Mouse (Mus musculus): ENCODE results near the gene B230307C23Rik. TPM values are rescaled to one million over a fixed set of nuclear protein-coding genes. Genes with fewer than 3 reads are reported as not detected.
A peak's percentile ranks its signal among the peaks of the same experiment; 100 is the strongest.

Gene B230307C23Rik
- polyA plus RNA-seq (2012; rRNA removed) = 1.6 and 2.3 TPM in 2 replicates

GRCm38 (mm10) chr16:97996616-97997382 is at the start of gene B230307C23Rik:
TSS of gene B230307C23Rik (plus strand) at chr16:97997315.
- H3K36me3 ChIP-seq (ENCODE audit: control insufficient read depth, insufficient read depth, low read length) = peaks cover 3% of the 10 kb centered on the region; the same call in 1 of the 2 replicates
- H3K4me3 ChIP-seq (ENCODE audit: low read depth, low read length) = peak within 1 kb of the TSS; percentile 69
- H3K4me1 ChIP-seq (ENCODE audit: control insufficient read depth, insufficient read depth, insufficient read length, low read length) = peaks cover 2% of the 10 kb centered on the region; the same call in 1 of the 2 replicates
- H3K27ac ChIP-seq (ENCODE audit: insufficient read depth, low read depth, low read length) = peak within 1 kb of the TSS; percentile 96
- no peaks in the 10 kb centered on the region for H3K27me3 ChIP-seq (ENCODE audit: control insufficient read depth, insufficient read depth, low read length)
- TF ChIP-seq CTCF (IDR thresholded peaks at IDR 0.05; ENCODE audit: extremely low read depth, insufficient read length, insufficient replicate concordance, low read depth, low read length) = no peak
- no peak for TF ChIP-seq POLR2A (IDR thresholded peaks at IDR 0.05; ENCODE audit: low read depth, low read length)
- WGBS = under 1% methylated on average over 22 of the region's 22 CpGs

GRCm38 (mm10) chr16:97948836-97949235 is 48.3 kb upstream of the B230307C23Rik start:
- Histone ChIP-seq H3K27ac (ENCODE audit: insufficient read depth, low read depth, low read length) (no peak overlapping the region), H3K4me3 (ENCODE audit: low read depth, low read length) (no peak overlapping the region), H3K36me3 (ENCODE audit: control insufficient read depth, insufficient read depth, low read length) (peaks cover 41% of the 10 kb centered on the region), H3K4me1 (ENCODE audit: control insufficient read depth, insufficient read depth, insufficient read length, low read length) (peaks cover 3% of the 10 kb centered on the region; the same call in 1 of the 2 replicates), H3K27me3 (ENCODE audit: control insufficient read depth, insufficient read depth, low read length) (no peaks in the 10 kb centered on the region)
- TF ChIP-seq POLR2A (IDR thresholded peaks at IDR 0.05; ENCODE audit: low read depth, low read length) = no peak
- 85% methylated on average over 4 of the region's 4 CpGs for WGBS

- Histone ChIP-seq H3K27me3 (ENCODE audit: control insufficient read depth, insufficient read depth, low read length) (no peaks in the 10 kb centered on the region), H3K4me3 (ENCODE audit: low read depth, low read length) (no peak overlapping the region), H3K36me3 (ENCODE audit: control insufficient read depth, insufficient read depth, low read length) (peaks cover 44% of the 10 kb centered on the region), H3K27ac (ENCODE audit: insufficient read depth, low read depth, low read length) (no peak overlapping the region), H3K4me1 (ENCODE audit: control insufficient read depth, insufficient read depth, insufficient read length, low read length) (peaks cover 3% of the 10 kb centered on the region; the same call in 1 of the 2 replicates)
- TF ChIP-seq POLR2A (IDR thresholded peaks at IDR 0.05; ENCODE audit: low read depth, low read length) (no peak), CTCF (IDR thresholded peaks at IDR 0.05; ENCODE audit: extremely low read depth, insufficient read length, insufficient replicate concordance, low read depth, low read length) (no peak)
- 96% methylated on average over 8 of the region's 8 CpGs for WGBS
These were observed 47.1 kb upstream of the B230307C23Rik start for GRCm38 (mm10) chr16:97950061-97950460.

GRCm38 (mm10) chr16:97952371-97952770 is 44.7 kb upstream of the B230307C23Rik start:
- H3K36me3 ChIP-seq (ENCODE audit: control insufficient read depth, insufficient read depth, low read length) = peaks cover 51% of the 10 kb centered on the region
- H3K27ac ChIP-seq (ENCODE audit: insufficient read depth, low read depth, low read length) = no peak overlapping the region
- H3K4me1 ChIP-seq (ENCODE audit: control insufficient read depth, insufficient read depth, insufficient read length, low read length) = peaks cover 3% of the 10 kb centered on the region; the same call in 1 of the 2 replicates
- 91% methylated on average over 4 of the region's 4 CpGs for WGBS
- no peaks in the 10 kb centered on the region for H3K27me3 ChIP-seq (ENCODE audit: control insufficient read depth, insufficient read depth, low read length)
- no peak overlapping the region for H3K4me3 ChIP-seq (ENCODE audit: low read depth, low read length)
- TF ChIP-seq POLR2A (IDR thresholded peaks at IDR 0.05; ENCODE audit: low read depth, low read length) (no peak), CTCF (IDR thresholded peaks at IDR 0.05; ENCODE audit: extremely low read depth, insufficient read length, insufficient replicate concordance, low read depth, low read length) (no peak)

GRCm38 (mm10) chr16:97952801-97953200 is 44.3 kb upstream of the B230307C23Rik start:
- H3K27ac ChIP-seq (ENCODE audit: insufficient read depth, low read depth, low read length) = no peak overlapping the region
- H3K36me3 ChIP-seq (ENCODE audit: control insufficient read depth, insufficient read depth, low read length) = peaks cover 52% of the 10 kb centered on the region
- peaks cover 3% of the 10 kb centered on the region; the same call in 1 of the 2 replicates for H3K4me1 ChIP-seq (ENCODE audit: control insufficient read depth, insufficient read depth, insufficient read length, low read length)
- no peak for TF ChIP-seq POLR2A (IDR thresholded peaks at IDR 0.05; ENCODE audit: low read depth, low read length)
- no peak for TF ChIP-seq CTCF (IDR thresholded peaks at IDR 0.05; ENCODE audit: extremely low read depth, insufficient read length, insufficient replicate concordance, low read depth, low read length)
- no peaks in the 10 kb centered on the region for H3K27me3 ChIP-seq (ENCODE audit: control insufficient read depth, insufficient read depth, low read length)
- 90% methylated on average over 9 of the region's 9 CpGs for WGBS
- no peak overlapping the region for H3K4me3 ChIP-seq (ENCODE audit: low read depth, low read length)

GRCm38 (mm10) chr16:97953300-97953699 is 43.8 kb upstream of the B230307C23Rik start:
- 46% methylated on average over 2 of the region's 2 CpGs for WGBS
- H3K36me3 ChIP-seq (ENCODE audit: control insufficient read depth, insufficient read depth, low read length) = peaks cover 52% of the 10 kb centered on the region
- H3K4me1 ChIP-seq (ENCODE audit: control insufficient read depth, insufficient read depth, insufficient read length, low read length) = peaks cover 3% of the 10 kb centered on the region; the same call in 1 of the 2 replicates
- H3K4me3 ChIP-seq (ENCODE audit: low read depth, low read length) = no peak overlapping the region
- no peak overlapping the region for H3K27ac ChIP-seq (ENCODE audit: insufficient read depth, low read depth, low read length)
- H3K27me3 ChIP-seq (ENCODE audit: control insufficient read depth, insufficient read depth, low read length) = no peaks in the 10 kb centered on the region
- TF ChIP-seq POLR2A (IDR thresholded peaks at IDR 0.05; ENCODE audit: low read depth, low read length) (no peak), CTCF (IDR thresholded peaks at IDR 0.05; ENCODE audit: extremely low read depth, insufficient read length, insufficient replicate concordance, low read depth, low read length) (no peak)

- Histone ChIP-seq H3K36me3 (ENCODE audit: control insufficient read depth, insufficient read depth, low read length) (peaks cover 32% of the 10 kb centered on the region), H3K4me1 (ENCODE audit: control insufficient read depth, insufficient read depth, insufficient read length, low read length) (peaks cover 3% of the 10 kb centered on the region; the same call in 1 of the 2 replicates), H3K4me3 (ENCODE audit: low read depth, low read length) (no peak overlapping the region), H3K27me3 (ENCODE audit: control insufficient read depth, insufficient read depth, low read length) (no peaks in the 10 kb centered on the region), H3K27ac (ENCODE audit: insufficient read depth, low read depth, low read length) (no peak overlapping the region)
- TF ChIP-seq POLR2A (IDR thresholded peaks at IDR 0.05; ENCODE audit: low read depth, low read length) = no peak
- TF ChIP-seq CTCF (IDR thresholded peaks at IDR 0.05; ENCODE audit: extremely low read depth, insufficient read length, insufficient replicate concordance, low read depth, low read length) = no peak
- WGBS = 83% methylated on average over 2 of the region's 2 CpGs
These were observed 41.1 kb upstream of the B230307C23Rik start for GRCm38 (mm10) chr16:97956011-97956410.

Measured in small intestine, adult 2 months (tissue).